Mouse (Mus musculus) lung, postnatal 0 days (tissue): Measurements from ENCODE around the gene Fbxo41. TPM values are rescaled to one million over a fixed set of nuclear protein-coding genes. Genes with fewer than 3 reads are reported as not detected.

Experiments
- ATAC-seq: fragments of 200-750 bp; cut with Nextera tagmentation; 2 replicates; pipeline ENCODE4 v1.8.0; 2017; ENCODE audit warnings: moderate library complexity
- DNase-seq: peaks from one replicate; pipeline ENCODE4 v3.0.0-alpha.2; 2016; ENCODE audit warnings: low spot score
- H3K27ac ChIP-seq: fragments of 300-500 bp; sonication (generic); 2 replicates; pipeline ENCODE4 v1.5.1; 2014; ENCODE audit warnings: antibody characterized with exemption, mild to moderate bottlenecking, low read length, mixed read lengths
- H3K27me3 ChIP-seq: fragments of 300-500 bp; sonication (generic); replicated peaks from 2 replicates; pipeline ENCODE4 v1.6.1; 2014; ENCODE audit warnings: low read length, mixed read lengths; ENCODE audit not compliant: insufficient read depth
- H3K36me3 ChIP-seq: fragments of 300-500 bp; sonication (generic); 2 replicates; pipeline ENCODE4 v1.6.1; 2014; ENCODE audit warnings: low read length, mixed read lengths; ENCODE audit not compliant: insufficient read depth
- H3K4me1 ChIP-seq: fragments of 300-500 bp; sonication (generic); 2 replicates; pipeline ENCODE4 v1.6.1; 2014; ENCODE audit warnings: antibody characterized with exemption, low read depth, low read length, mixed read lengths; ENCODE audit not compliant: insufficient read depth
- H3K4me2 ChIP-seq: fragments of 300-500 bp; sonication (generic); replicated peaks from 2 replicates; pipeline ENCODE4 v1.6.1; 2014; ENCODE audit warnings: low read depth, mild to moderate bottlenecking, low read length, moderate library complexity, mixed read lengths
- H3K4me3 ChIP-seq: fragments of 300-500 bp; sonication (generic); 2 replicates; pipeline ENCODE4 v1.5.1; 2014; ENCODE audit warnings: low read depth, low read length
- H3K9ac ChIP-seq: fragments of 300-500 bp; sonication (generic); replicated peaks from 2 replicates; pipeline ENCODE4 v1.6.1; 2014; ENCODE audit warnings: low read depth, mild to moderate bottlenecking
- H3K9me3 ChIP-seq: fragments of 300-500 bp; sonication (generic); 2 replicates; pipeline ENCODE4 v1.6.1; 2016; ENCODE audit warnings: low read length, mixed read lengths
- CTCF ChIP-seq: IDR thresholded peaks from 2 replicates; pipeline ENCODE4 v1.5.1; 2016; ENCODE audit warnings: antibody characterized with exemption, mild to moderate bottlenecking
- EP300 ChIP-seq: IDR thresholded peaks from 2 replicates; pipeline ENCODE4 v1.6.1; 2016; ENCODE audit warnings: antibody characterized with exemption, mild to moderate bottlenecking, control low read depth
- whole genome bisulfite sequencing: fragments of 180-500 bp; shearing (Covaris S2); extraction: QIAGEN DNeasy Blood & Tissue Kit; methylation state at CpG from one replicate; pipeline ENCODE4 v1.1.7; 2014; 5-methylcytosine and 5-hydroxymethylcytosine counted together
- polyA plus RNA-seq: library from polyadenylated mRNA; unstranded; fragments of >200 nt; fragmentation: Nextera tagmentation; extraction: Ambion mirVana; gene quantifications from 2 replicates; pipeline ENCODE4 v1.2.1, GENCODE M21; 2015

Gene Fbxo41
- polyA plus RNA-seq, 1 experiment from 2014 or later: not detected

- no peak for TF ChIP-seq CTCF
- Histone ChIP-seq H3K4me3 (no peak overlapping the region), H3K36me3 (no peaks in the 10 kb centered on the region), H3K9me3 (no peaks in the 10 kb centered on the region), H3K4me2 (no peak overlapping the region), H3K27me3 (no peaks in the 10 kb centered on the region), H3K27ac (no peak overlapping the region), H3K4me1 (no peaks in the 10 kb centered on the region; the same call in 1 of the 2 replicates), H3K9ac (no peak overlapping the region)
- ATAC-seq (no peak), DNase-seq (no peak)
- WGBS: 55% methylated on average over 9 of the region's 9 CpGs
Observed at GRCm38 (mm10) chr6:85498147-85498546, 4.6 kb downstream of the Fbxo41 start.

GRCm38 (mm10) chr6:85496976-85497375, 5.8 kb downstream of the Fbxo41 start:
- H3K9ac ChIP-seq: no peak overlapping the region
- H3K4me1 ChIP-seq: no peaks in the 10 kb centered on the region
- H3K4me3 ChIP-seq: no peak overlapping the region
- H3K27me3 ChIP-seq: no peaks in the 10 kb centered on the region
- H3K36me3 ChIP-seq: no peaks in the 10 kb centered on the region
- ATAC-seq (no peak), DNase-seq (no peak)
- no peaks in the 10 kb centered on the region for H3K9me3 ChIP-seq
- H3K4me2 ChIP-seq: no peak overlapping the region
- TF ChIP-seq EP300: no peak
- TF ChIP-seq CTCF: no peak
- no peak overlapping the region for H3K27ac ChIP-seq

GRCm38 (mm10) chr6:85491606-85492005, 11.2 kb downstream of the Fbxo41 start:
- no peak for DNase-seq
- TF ChIP-seq EP300: no peak
- TF ChIP-seq CTCF: no peak
- no peaks in the 10 kb centered on the region for H3K4me1 ChIP-seq
- H3K4me3 ChIP-seq: no peak overlapping the region
- WGBS: 74% methylated on average over 3 of the region's 3 CpGs
- no peak overlapping the region for H3K4me2 ChIP-seq
- no peak for ATAC-seq
- no peaks in the 10 kb centered on the region for H3K9me3 ChIP-seq
- H3K27me3 ChIP-seq: no peaks in the 10 kb centered on the region
- no peak overlapping the region for H3K27ac ChIP-seq
- no peak overlapping the region for H3K9ac ChIP-seq
- H3K36me3 ChIP-seq: no peaks in the 10 kb centered on the region

- Histone ChIP-seq H3K4me2 (no peak overlapping the region), H3K9me3 (no peaks in the 10 kb centered on the region), H3K4me1 (no peaks in the 10 kb centered on the region), H3K27ac (no peak overlapping the region), H3K4me3 (no peak overlapping the region), H3K27me3 (no peaks in the 10 kb centered on the region), H3K9ac (no peak overlapping the region), H3K36me3 (no peaks in the 10 kb centered on the region)
- WGBS: 90% methylated on average over 4 of the region's 4 CpGs
- no peak for TF ChIP-seq EP300
- TF ChIP-seq CTCF: no peak
- ATAC-seq (no peak), DNase-seq (no peak)
Observed at GRCm38 (mm10) chr6:85490252-85490651, 12.5 kb downstream of the Fbxo41 start.

GRCm38 (mm10) chr6:85489717-85490116, 13.1 kb downstream of the Fbxo41 start:
- no peaks in the 10 kb centered on the region for H3K9me3 ChIP-seq
- WGBS: 68% methylated on average over 3 of the region's 3 CpGs
- 0 out of 2 replicates have a peak, but pooled peaks cover 4% of the 10 kb centered on the region for H3K27me3 ChIP-seq
- DNase-seq (no peak), ATAC-seq (no peak)
- no peak overlapping the region for H3K4me2 ChIP-seq
- TF ChIP-seq CTCF: no peak
- no peak for TF ChIP-seq EP300
- no peaks in the 10 kb centered on the region for H3K4me1 ChIP-seq
- H3K27ac ChIP-seq: no peak overlapping the region
- no peak overlapping the region for H3K4me3 ChIP-seq
- no peak overlapping the region for H3K9ac ChIP-seq
- no peaks in the 10 kb centered on the region for H3K36me3 ChIP-seq

- H3K4me2 ChIP-seq: no peak overlapping the region
- H3K36me3 ChIP-seq: no peaks in the 10 kb centered on the region
- DNase-seq (no peak), ATAC-seq (no peak)
- no peaks in the 10 kb centered on the region for H3K9me3 ChIP-seq
- no peak overlapping the region for H3K4me3 ChIP-seq
- no peak overlapping the region for H3K9ac ChIP-seq
- WGBS: 76% methylated on average over 4 of the region's 4 CpGs
- TF ChIP-seq EP300 (no peak), CTCF (no peak)
- H3K4me1 ChIP-seq: no peaks in the 10 kb centered on the region
- no peak overlapping the region for H3K27ac ChIP-seq
- peaks cover 16% of the 10 kb centered on the region for H3K27me3 ChIP-seq
Observed at GRCm38 (mm10) chr6:85488510-85488909, 14.3 kb downstream of the Fbxo41 start.

GRCm38 (mm10) chr6:85485738-85486137, 17.1 kb downstream of the Fbxo41 start:
- Histone ChIP-seq H3K36me3 (no peaks in the 10 kb centered on the region), H3K4me2 (no peak overlapping the region), H3K27ac (no peak overlapping the region), H3K4me1 (no peaks in the 10 kb centered on the region), H3K4me3 (no peak overlapping the region), H3K27me3 (peaks cover 16% of the 10 kb centered on the region), H3K9ac (no peak overlapping the region), H3K9me3 (no peaks in the 10 kb centered on the region)
- TF ChIP-seq CTCF (no peak), EP300 (no peak)
- 73% methylated on average over 2 of the region's 2 CpGs for WGBS
- no peak for ATAC-seq
- DNase-seq: no peak
